Mouse (Mus musculus): ENCODE results near the gene Gba.

- TF ChIP-seq CTCF (IDR thresholded peaks at IDR 0.05; ENCODE audit: borderline replicate concordance, insufficient read depth, low read depth, low read length), result no peak; the same call in 1 of the 2 replicates
- TF ChIP-seq POLR2A (IDR thresholded peaks at IDR 0.05; ENCODE audit: borderline replicate concordance, insufficient read depth, low read length), result no peak
Observed at GRCm38 (mm10) chr3:89193853-89194252, 8.9 kb upstream of the Gba start.

All from cerebellum, adult 2 months (tissue).